Mouse (Mus musculus) thymus, postnatal 10 days (tissue): ENCODE data around the gene Phgr1.

Source experiments
- DNase-seq, 2 experiments: peaks; one replicate each; pipeline ENCODE4 v3.0.0; 2021; ENCODE audit warnings: low spot score in 2 of 2

Gene Phgr1

GRCm38 (mm10) chr2:118772158-118772874 lies at the start of gene Phgr1:
Gene Phgr1, plus strand, starts transcription at chr2:118772769.
- no peak for DNase-seq

GRCm38 (mm10) chr2:118723693-118724486 lies 48.7 kb upstream of the Phgr1 start:
- no peak for DNase-seq

GRCm38 (mm10) chr2:118725511-118725910 lies 47.1 kb upstream of the Phgr1 start:
- no peak for DNase-seq

- DNase-seq: no peak
Measured at GRCm38 (mm10) chr2:118726873-118727272, 45.7 kb upstream of the Phgr1 start.

GRCm38 (mm10) chr2:118727911-118728310 lies 44.7 kb upstream of the Phgr1 start:
- DNase-seq: peak in 1 of 2 experiments; percentile 23

- peak; percentile 64 to 65 for DNase-seq
Measured at GRCm38 (mm10) chr2:118728337-118728736, 44.2 kb upstream of the Phgr1 start, which contains the start of gene Plcb2. Gene Plcb2, minus strand, starts transcription at chr2:118728438.

GRCm38 (mm10) chr2:118729194-118729593 lies 43.4 kb upstream of the Phgr1 start:
- no peak for DNase-seq

GRCm38 (mm10) chr2:118729816-118730621 lies 42.5 kb upstream of the Phgr1 start:
- no peak for DNase-seq

GRCm38 (mm10) chr2:118730622-118730915 lies 42.0 kb upstream of the Phgr1 start:
- DNase-seq: peak; percentile 75 to 78

GRCm38 (mm10) chr2:118731981-118732380 lies 40.6 kb upstream of the Phgr1 start:
- no peak for DNase-seq

- DNase-seq: no peak
Measured at GRCm38 (mm10) chr2:118733341-118733740, 39.2 kb upstream of the Phgr1 start.

GRCm38 (mm10) chr2:118740341-118740740 lies 32.2 kb upstream of the Phgr1 start:
- no peak for DNase-seq

- no peak for DNase-seq
Measured at GRCm38 (mm10) chr2:118741183-118741582, 31.4 kb upstream of the Phgr1 start.

- DNase-seq: peak in 1 of 2 experiments; percentile 53
Measured at GRCm38 (mm10) chr2:118743261-118743943, 29.2 kb upstream of the Phgr1 start.

- DNase-seq: no peak
Measured at GRCm38 (mm10) chr2:118744621-118745020, 27.9 kb upstream of the Phgr1 start.

GRCm38 (mm10) chr2:118745232-118745884 lies 27.2 kb upstream of the Phgr1 start, which contains the start of gene Inafm2:
Gene Inafm2, plus strand, starts transcription at chr2:118745758.
- peak; percentile 90 to 91 for DNase-seq

- DNase-seq: peak; percentile 37 to 48
Measured at GRCm38 (mm10) chr2:118745915-118746901, 26.4 kb upstream of the Phgr1 start.

GRCm38 (mm10) chr2:118747301-118747960 lies 25.1 kb upstream of the Phgr1 start:
- no peak for DNase-seq

GRCm38 (mm10) chr2:118749341-118749884 lies 23.2 kb upstream of the Phgr1 start:
- DNase-seq: no peak
